Mouse (Mus musculus) ovary, postnatal 10 days (tissue): ENCODE measurements around the gene Gm20897.
"Not testable (repeated sequence)": the region's sequence is repeated elsewhere in the genome, so short reads cannot be mapped to it uniquely, and the experiment has no call there.

Experiments used
- DNase-seq: peaks from one replicate; pipeline ENCODE4 v3.0.0; 2022; ENCODE audit warnings: low spot score

Gene Gm20897

GRCm38 (mm10) chrY:38502138-38502537 lies at the start of gene Gm20897:
Gm20897 (minus strand) TSS chrY:38502238.
- not testable (repeated sequence) for DNase-seq
